Mouse (Mus musculus): Measurements from ENCODE around the gene Snapc1. TPM values are rescaled to one million over a fixed set of nuclear protein-coding genes. Genes with fewer than 3 reads are reported as not detected.
A peak's percentile ranks its signal among the peaks of the same experiment; 100 is the strongest.

Gene Snapc1
- polyA plus RNA-seq, 1 experiment, result 33.4 TPM

GRCm38 (mm10) chr12:73948415-73948814, 15.9 kb upstream of the Snapc1 start:
- no peak for DNase-seq
- Histone ChIP-seq H3K4me3 (replicated peaks; ENCODE audit: insufficient read depth, low read depth, low read length) (no peak overlapping the region), H3K27ac (ENCODE audit: insufficient read depth, low read length) (no peak overlapping the region), H3K27me3 (ENCODE audit: control insufficient read depth, insufficient read depth, low read length) (no peaks in the 10 kb centered on the region), H3K4me1 (ENCODE audit: control insufficient read depth, insufficient read depth, low read length) (0 out of 2 replicates have a peak, but pooled peaks cover 3% of the 10 kb centered on the region)
- 91% methylated on average over 4 of the region's 4 CpGs for WGBS
- no peak for TF ChIP-seq CTCF (IDR thresholded peaks at IDR 0.05; ENCODE audit: borderline replicate concordance, insufficient read depth, low read depth, low read length)
- TF ChIP-seq POLR2A (IDR thresholded peaks at IDR 0.05; ENCODE audit: borderline replicate concordance, insufficient read depth, low read length), result no peak

- DNase-seq, result peak; percentile 91 to 92
- Histone ChIP-seq H3K4me1 (ENCODE audit: control insufficient read depth, insufficient read depth, low read length) (peaks cover 6% of the 10 kb centered on the region), H3K27ac (ENCODE audit: insufficient read depth, low read length) (peak overlapping the region; percentile 75), H3K4me3 (replicated peaks; ENCODE audit: insufficient read depth, low read depth, low read length) (peak overlapping the region; percentile 60), H3K27me3 (ENCODE audit: control insufficient read depth, insufficient read depth, low read length) (no peaks in the 10 kb centered on the region)
- 1% methylated on average over 46 of the region's 46 CpGs for WGBS
- TF ChIP-seq CTCF (IDR thresholded peaks at IDR 0.05; ENCODE audit: borderline replicate concordance, insufficient read depth, low read depth, low read length) (no peak), POLR2A (IDR thresholded peaks at IDR 0.05; ENCODE audit: borderline replicate concordance, insufficient read depth, low read length) (peak; percentile 46; the same call in 1 of the 2 replicates)
Observed at GRCm38 (mm10) chr12:73949318-73950058, 14.8 kb upstream of the Snapc1 start.

GRCm38 (mm10) chr12:73952879-73953278, 11.4 kb upstream of the Snapc1 start:
- Histone ChIP-seq H3K4me3 (replicated peaks; ENCODE audit: insufficient read depth, low read depth, low read length) (peak overlapping the region; percentile 35), H3K4me1 (ENCODE audit: control insufficient read depth, insufficient read depth, low read length) (peaks cover 6% of the 10 kb centered on the region), H3K27me3 (ENCODE audit: control insufficient read depth, insufficient read depth, low read length) (no peaks in the 10 kb centered on the region), H3K27ac (ENCODE audit: insufficient read depth, low read length) (no peak overlapping the region)
- DNase-seq, result peak; percentile 45 to 49
- WGBS, result 8% methylated on average over 15 of the region's 15 CpGs
- TF ChIP-seq CTCF (IDR thresholded peaks at IDR 0.05; ENCODE audit: borderline replicate concordance, insufficient read depth, low read depth, low read length) (no peak), POLR2A (IDR thresholded peaks at IDR 0.05; ENCODE audit: borderline replicate concordance, insufficient read depth, low read length) (no peak)

- Histone ChIP-seq H3K27me3 (ENCODE audit: control insufficient read depth, insufficient read depth, low read length) (no peaks in the 10 kb centered on the region), H3K4me1 (ENCODE audit: control insufficient read depth, insufficient read depth, low read length) (peaks cover 6% of the 10 kb centered on the region), H3K27ac (ENCODE audit: insufficient read depth, low read length) (no peak overlapping the region), H3K4me3 (replicated peaks; ENCODE audit: insufficient read depth, low read depth, low read length) (no peak overlapping the region)
- no peak for DNase-seq
- WGBS, result 63% methylated on average over 14 of the region's 14 CpGs
- no peak for TF ChIP-seq POLR2A (IDR thresholded peaks at IDR 0.05; ENCODE audit: borderline replicate concordance, insufficient read depth, low read length)
- TF ChIP-seq CTCF (IDR thresholded peaks at IDR 0.05; ENCODE audit: borderline replicate concordance, insufficient read depth, low read depth, low read length), result no peak
Observed at GRCm38 (mm10) chr12:73953420-73954186, 10.7 kb upstream of the Snapc1 start.

- Histone ChIP-seq H3K4me3 (replicated peaks; ENCODE audit: insufficient read depth, low read depth, low read length) (no peak overlapping the region), H3K27me3 (ENCODE audit: control insufficient read depth, insufficient read depth, low read length) (no peaks in the 10 kb centered on the region), H3K4me1 (ENCODE audit: control insufficient read depth, insufficient read depth, low read length) (peaks cover 6% of the 10 kb centered on the region), H3K27ac (ENCODE audit: insufficient read depth, low read length) (no peak overlapping the region)
- 13% methylated on average over 5 of the region's 5 CpGs for WGBS
- DNase-seq, result peak in 1 of 2 experiments; percentile 57
- TF ChIP-seq POLR2A (IDR thresholded peaks at IDR 0.05; ENCODE audit: borderline replicate concordance, insufficient read depth, low read length) (no peak), CTCF (IDR thresholded peaks at IDR 0.05; ENCODE audit: borderline replicate concordance, insufficient read depth, low read depth, low read length) (no peak)
Observed at GRCm38 (mm10) chr12:73954785-73955184, 9.5 kb upstream of the Snapc1 start.

- Histone ChIP-seq H3K27me3 (ENCODE audit: control insufficient read depth, insufficient read depth, low read length) (no peaks in the 10 kb centered on the region), H3K4me1 (ENCODE audit: control insufficient read depth, insufficient read depth, low read length) (peaks cover 5% of the 10 kb centered on the region), H3K4me3 (replicated peaks; ENCODE audit: insufficient read depth, low read depth, low read length) (no peak overlapping the region), H3K27ac (ENCODE audit: insufficient read depth, low read length) (no peak overlapping the region)
- WGBS, result 93% methylated on average over 3 of the region's 3 CpGs
- DNase-seq, result no peak
- no peak for TF ChIP-seq CTCF (IDR thresholded peaks at IDR 0.05; ENCODE audit: borderline replicate concordance, insufficient read depth, low read depth, low read length)
- TF ChIP-seq POLR2A (IDR thresholded peaks at IDR 0.05; ENCODE audit: borderline replicate concordance, insufficient read depth, low read length), result no peak
Observed at GRCm38 (mm10) chr12:73957676-73958075, 6.6 kb upstream of the Snapc1 start.

- Histone ChIP-seq H3K4me3 (replicated peaks; ENCODE audit: insufficient read depth, low read depth, low read length) (no peak overlapping the region), H3K4me1 (ENCODE audit: control insufficient read depth, insufficient read depth, low read length) (peaks cover 3% of the 10 kb centered on the region), H3K27me3 (ENCODE audit: control insufficient read depth, insufficient read depth, low read length) (no peaks in the 10 kb centered on the region), H3K27ac (ENCODE audit: insufficient read depth, low read length) (no peak overlapping the region)
- no peak for DNase-seq
- 91% methylated on average over 2 of the region's 2 CpGs for WGBS
- TF ChIP-seq CTCF (IDR thresholded peaks at IDR 0.05; ENCODE audit: borderline replicate concordance, insufficient read depth, low read depth, low read length), result no peak
- TF ChIP-seq POLR2A (IDR thresholded peaks at IDR 0.05; ENCODE audit: borderline replicate concordance, insufficient read depth, low read length), result no peak
Observed at GRCm38 (mm10) chr12:73958830-73959229, 5.5 kb upstream of the Snapc1 start.
